Mouse (Mus musculus) lung, postnatal 14 days (tissue): ENCODE data around the gene Vmn1r181.
"Not testable (repeated sequence)": the region's sequence is repeated elsewhere in the genome, so short reads cannot be mapped to it uniquely, and the experiment has no call there.

Experiments used
- DNase-seq: peaks from one replicate; pipeline ENCODE4 v3.0.0; 2021

Vmn1r181 gene

GRCm38 (mm10) chr7:23974315-23974714 is at the start of gene Vmn1r181:
TSS of gene Vmn1r181 (plus strand) at chr7:23974615.
- not testable (repeated sequence) for DNase-seq

- no peak for DNase-seq
These were observed 47.7 kb upstream of the Vmn1r181 start, which contains the start of gene Vmn1r179 for GRCm38 (mm10) chr7:23926678-23927077. TSS of gene Vmn1r179 (plus strand) at chr7:23926978.

- no peak for DNase-seq
These were observed 24.1 kb upstream of the Vmn1r181 start, which contains the start of gene Vmn1r180 for GRCm38 (mm10) chr7:23950332-23950731. TSS of gene Vmn1r180 (plus strand) at chr7:23950632.

GRCm38 (mm10) chr7:23968044-23968443 is 6.4 kb upstream of the Vmn1r181 start:
- DNase-seq: peak; percentile 6

- no peak for DNase-seq
These were observed 27.0 kb downstream of the Vmn1r181 start, which contains the start of gene V1rd19 for GRCm38 (mm10) chr7:24001391-24001790. TSS of gene V1rd19 (plus strand) at chr7:24001691.
